Mouse (Mus musculus): ENCODE results near the gene Lrrc4b. TPM values are rescaled to one million over a fixed set of nuclear protein-coding genes. Genes with fewer than 3 reads are reported as not detected.

The Lrrc4b gene
- total RNA-seq, 2 experiments from 2014 or later, result 27.9 to 32.7 TPM

DNA sequence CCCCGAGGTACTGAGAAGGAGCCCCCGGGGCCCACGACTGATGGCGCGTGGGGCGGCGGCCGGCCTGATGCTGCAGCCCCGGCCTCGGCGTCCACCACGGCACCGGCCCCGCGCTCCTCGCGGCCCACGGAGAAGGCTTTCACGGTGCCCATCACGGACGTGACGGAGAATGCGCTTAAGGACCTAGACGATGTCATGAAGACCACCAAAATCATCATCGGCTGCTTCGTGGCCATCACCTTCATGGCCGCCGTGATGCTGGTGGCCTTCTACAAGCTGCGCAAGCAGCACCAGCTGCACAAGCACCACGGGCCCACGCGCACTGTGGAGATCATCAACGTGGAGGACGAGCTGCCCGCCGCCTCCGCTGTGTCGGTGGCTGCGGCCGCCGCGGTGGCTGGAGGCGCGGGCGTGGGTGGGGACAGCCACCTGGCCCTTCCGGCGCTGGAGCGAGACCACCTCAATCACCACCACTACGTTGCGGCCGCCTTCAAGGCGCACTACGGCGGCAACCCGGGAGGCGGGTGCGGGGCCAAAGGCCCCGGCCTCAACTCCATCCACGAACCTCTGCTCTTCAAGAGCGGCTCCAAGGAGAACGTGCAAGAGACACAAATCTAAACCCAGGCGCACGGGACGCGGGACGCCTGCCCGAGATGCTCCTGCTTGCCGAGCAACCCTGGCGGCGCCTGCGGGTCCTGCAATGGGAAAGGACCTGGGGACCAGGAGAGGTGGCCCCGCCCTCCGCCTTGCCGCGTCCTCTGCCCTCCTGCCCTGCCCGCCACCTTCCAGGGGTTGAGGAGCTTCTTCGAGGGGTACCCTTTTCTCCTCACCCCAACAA lies 33.6 kb downstream of the Lrrc4b start:
- intact Hi-C loops (cut with DNase I), result no loop called here
- DNase-seq (ENCODE audit: low spot score), result no peak

DNA sequence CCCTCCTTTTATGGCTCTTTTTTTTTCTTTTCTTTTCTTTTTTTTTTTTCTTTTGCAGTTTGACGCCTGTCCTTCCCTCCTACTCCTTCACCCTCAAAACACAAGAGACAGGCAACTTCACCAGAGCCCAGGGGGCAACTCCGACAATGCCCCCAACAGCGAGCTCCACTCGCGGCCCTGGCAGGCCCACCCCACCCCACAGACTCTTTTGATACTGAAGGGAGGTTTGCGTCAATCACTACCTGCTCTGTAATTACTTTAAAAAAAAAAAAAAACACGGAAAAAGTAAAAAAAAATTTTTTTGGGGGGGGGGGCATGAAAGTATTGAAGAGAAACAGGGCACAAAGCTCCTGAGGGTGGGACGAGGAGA lies 34.2 kb downstream of the Lrrc4b start:
- no peak for DNase-seq (ENCODE audit: low spot score)
- intact Hi-C loops (cut with DNase I), result no loop called here

DNA sequence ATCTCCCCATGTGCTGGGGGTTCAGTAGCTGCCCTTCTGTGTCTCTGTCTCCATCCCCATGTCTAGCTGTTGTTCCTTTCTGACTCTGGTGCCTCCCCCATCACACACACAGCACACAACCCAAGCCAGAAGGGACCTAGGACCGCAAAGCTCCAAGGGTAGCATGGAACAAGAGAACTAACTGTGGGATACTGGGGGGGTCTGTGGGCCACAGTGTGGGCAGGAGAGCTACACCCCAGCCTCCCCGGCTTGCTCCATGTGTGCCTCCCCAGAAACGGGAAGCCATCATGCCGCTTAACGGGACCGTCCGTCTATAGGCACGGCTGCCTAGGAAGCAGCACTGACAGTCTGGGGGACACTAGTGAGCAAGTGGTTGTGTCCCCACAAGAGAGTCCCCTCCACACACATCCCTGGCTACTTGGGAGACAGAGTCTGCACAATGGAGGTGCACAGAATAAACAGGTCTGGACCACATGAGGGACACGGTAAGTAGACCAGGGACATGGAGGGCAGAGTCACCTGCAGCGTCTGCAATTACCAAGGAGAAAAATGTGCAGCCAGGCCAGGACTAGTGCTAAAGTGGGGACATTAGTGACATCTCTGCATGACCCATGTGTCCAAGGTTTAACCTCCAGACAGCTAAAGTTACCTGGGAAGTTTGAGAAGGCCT lies 34.9 kb downstream of the Lrrc4b start:
- intact Hi-C loops (cut with DNase I), result no loop called here
- no peak for DNase-seq (ENCODE audit: low spot score)

DNA sequence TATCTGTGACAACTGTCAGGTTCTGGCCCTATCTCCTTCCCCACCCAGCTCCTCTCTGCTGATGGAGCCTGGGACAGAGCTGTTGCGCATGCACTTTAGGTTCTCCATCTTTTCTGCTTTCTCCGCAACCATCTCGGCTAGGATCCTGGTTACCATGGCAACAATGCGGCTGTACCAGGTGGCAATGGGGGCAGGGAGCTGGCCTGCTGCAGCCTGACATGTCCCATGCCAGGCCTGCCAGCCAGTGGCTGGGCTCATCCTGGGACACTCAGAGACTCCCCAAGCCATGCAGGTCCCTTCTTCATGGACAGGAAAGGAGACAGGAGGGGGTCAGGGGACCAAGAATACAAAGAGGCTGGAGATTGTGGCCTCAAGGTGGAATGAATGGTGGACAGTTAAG lies 35.7 kb downstream of the Lrrc4b start:
- intact Hi-C loops (cut with DNase I), result no loop called here
- DNase-seq (ENCODE audit: low spot score), result no peak

DNA sequence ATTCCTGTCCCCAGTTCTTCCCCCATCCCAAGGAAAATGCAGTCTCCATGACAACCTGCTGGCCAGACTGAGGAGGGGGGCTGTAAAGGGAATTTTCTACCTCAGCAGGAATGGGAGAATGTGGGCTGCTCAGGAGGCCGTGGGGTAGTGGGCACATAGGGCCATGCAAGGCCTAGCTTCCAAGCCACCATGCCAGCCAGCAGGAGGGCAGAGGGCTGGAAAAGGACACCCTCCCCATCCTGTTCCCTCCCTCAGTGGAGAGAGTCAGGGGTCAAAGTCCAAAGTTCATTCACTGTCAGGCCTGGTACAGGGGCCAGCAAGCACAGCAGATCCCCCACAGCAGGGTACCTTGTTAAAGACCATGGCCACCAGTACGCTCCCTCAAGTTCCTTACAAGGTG lies 36.3 kb downstream of the Lrrc4b start, which contains the start of gene Aspdh:
TSS of gene Aspdh (plus strand) at position 281 of the 400 bp plus-strand sequence.
- DNase-seq (ENCODE audit: low spot score), result no peak
- intact Hi-C loops (cut with DNase I), result no loop called here

DNA sequence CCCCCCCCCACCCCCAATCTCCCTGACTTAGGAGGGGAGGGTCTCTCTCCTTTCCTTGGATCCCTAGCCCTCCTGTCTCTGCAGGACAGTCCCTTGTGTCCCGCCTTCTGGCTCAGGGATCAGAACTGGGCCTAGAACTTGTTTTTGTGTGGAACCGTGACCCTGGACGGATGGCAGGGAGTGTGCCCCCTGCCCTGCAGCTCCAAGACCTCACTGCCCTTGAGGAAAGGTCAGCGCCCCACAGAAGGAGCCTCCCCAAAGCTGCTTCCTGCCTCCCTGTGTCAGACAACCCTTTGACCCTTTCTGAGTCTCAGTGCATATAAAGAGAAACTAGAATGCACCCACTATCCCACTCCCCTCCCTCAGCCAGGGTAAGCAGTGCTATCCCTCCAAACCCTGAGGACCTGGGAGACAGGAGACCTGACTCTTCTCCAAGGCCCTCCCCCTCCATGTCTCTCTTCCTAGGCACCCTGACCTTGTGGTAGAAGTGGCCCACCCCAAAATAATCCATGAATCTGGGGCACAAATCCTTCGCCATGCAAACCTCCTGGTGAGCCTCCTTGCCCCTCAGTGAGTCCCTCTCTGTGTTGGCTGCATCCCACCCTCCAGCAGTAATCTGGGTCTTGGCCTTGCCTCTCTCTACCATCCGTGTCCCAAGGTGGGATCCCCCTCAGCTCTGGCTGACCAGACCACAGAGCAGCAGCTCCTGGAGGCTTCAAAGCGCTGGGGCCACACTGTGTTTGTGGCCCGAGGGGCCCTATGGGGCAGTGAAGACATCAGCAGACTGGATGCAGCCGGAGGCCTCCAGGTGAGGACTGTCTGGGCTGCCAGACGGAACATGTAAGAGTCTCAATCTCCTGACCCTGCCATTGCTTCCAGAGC lies 37.4 kb downstream of the Lrrc4b start:
- DNase-seq (ENCODE audit: low spot score), result no peak
- intact Hi-C loops (cut with DNase I), result no loop called here

DNA sequence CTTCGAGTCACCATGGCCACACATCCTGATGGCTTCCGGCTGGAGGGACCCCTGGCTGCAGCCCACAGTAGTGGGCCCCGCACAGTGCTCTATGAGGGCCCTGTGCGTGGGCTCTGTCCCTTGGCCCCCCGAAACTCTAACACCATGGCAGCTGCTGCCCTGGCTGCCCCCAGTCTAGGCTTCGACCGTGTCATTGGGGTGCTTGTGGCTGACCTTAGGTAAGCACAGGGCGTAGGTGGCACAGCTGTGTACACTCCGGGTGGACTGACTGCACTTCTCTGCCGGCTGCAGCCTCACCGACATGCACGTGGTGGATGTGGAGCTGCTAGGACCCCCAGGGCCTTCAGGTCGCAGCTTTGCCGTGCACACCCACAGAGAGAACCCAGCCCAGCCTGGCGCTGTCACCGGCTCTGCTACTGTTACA lies 38.1 kb downstream of the Lrrc4b start:
- intact Hi-C loops (cut with DNase I), result no loop called here
- DNase-seq (ENCODE audit: low spot score), result no peak

DNA sequence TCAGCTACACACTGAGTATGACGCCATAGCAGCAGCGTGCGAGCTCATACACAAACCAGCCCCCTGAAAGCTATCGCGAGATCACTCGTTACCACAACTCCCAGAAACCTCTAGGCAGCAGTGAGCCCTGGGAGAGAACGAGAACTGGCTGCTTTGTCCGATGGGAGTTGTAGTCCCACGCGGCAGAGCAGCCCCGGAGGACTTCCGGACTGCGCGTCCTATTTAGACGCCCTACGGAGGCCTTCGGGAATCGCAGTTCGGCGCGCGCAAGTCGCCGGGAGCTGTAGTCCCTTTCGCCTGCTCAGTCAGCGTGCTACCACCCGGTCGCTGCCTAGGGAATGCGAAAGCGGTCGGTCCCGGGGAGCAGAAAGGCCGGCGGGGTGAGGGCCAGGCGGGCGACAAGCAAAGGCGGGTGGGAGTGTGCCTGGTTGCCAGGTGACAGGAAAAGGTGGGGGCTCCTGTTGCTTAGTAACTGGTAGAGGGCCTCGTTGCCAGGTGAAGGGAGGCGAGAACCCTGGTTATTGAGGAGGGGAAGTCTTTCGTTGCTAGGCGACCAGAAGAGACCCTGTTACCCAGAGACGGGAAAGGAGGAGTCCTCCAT lies 39.1 kb downstream of the Lrrc4b start, which contains the start of gene Josd2:
TSS of gene Josd2 (plus strand) at position 170 of the 601 bp plus-strand sequence.
- intact Hi-C loops (cut with DNase I), result loop anchor here (2.0 kb wide), 1 partner anchor 27 kb away; no protein-coding TSS in a partner anchor
- DNase-seq (ENCODE audit: low spot score), result peak; percentile 94

DNA sequence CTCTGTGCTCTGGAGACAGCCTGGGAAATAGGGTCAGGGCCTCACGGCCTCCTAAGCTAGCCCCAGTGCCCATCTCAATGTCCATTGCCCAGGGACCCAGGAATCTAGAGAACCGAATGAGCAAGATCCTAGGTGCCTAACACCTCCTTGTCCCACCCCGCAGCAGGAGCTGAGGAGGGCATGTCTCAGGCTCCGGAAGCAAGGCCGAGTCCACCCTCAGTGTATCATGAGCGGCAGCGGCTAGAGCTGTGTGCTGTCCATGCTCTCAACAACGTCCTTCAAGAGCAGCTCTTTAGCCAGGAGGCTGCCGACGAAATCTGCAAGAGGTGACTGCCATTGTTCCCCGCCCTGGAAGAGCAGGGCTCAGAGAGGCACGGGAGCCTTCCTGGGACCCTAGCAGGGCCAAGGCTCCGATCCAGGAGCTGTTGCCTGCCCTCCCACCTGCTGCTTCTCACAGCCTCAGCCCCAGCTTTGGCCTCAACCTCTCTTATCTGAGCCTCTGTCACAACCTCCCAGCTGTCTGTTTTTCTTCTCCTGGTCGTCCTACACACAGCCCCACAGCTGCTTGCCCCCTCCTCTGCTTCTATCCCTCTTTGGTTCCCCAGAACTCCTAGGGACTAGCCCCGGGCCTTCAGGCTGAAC lies 39.9 kb downstream of the Lrrc4b start:
- intact Hi-C loops (cut with DNase I), result loop anchor here (2.0 kb wide), 1 partner anchor 26 kb away; no protein-coding TSS in a partner anchor
- DNase-seq (ENCODE audit: low spot score), result no peak

DNA sequence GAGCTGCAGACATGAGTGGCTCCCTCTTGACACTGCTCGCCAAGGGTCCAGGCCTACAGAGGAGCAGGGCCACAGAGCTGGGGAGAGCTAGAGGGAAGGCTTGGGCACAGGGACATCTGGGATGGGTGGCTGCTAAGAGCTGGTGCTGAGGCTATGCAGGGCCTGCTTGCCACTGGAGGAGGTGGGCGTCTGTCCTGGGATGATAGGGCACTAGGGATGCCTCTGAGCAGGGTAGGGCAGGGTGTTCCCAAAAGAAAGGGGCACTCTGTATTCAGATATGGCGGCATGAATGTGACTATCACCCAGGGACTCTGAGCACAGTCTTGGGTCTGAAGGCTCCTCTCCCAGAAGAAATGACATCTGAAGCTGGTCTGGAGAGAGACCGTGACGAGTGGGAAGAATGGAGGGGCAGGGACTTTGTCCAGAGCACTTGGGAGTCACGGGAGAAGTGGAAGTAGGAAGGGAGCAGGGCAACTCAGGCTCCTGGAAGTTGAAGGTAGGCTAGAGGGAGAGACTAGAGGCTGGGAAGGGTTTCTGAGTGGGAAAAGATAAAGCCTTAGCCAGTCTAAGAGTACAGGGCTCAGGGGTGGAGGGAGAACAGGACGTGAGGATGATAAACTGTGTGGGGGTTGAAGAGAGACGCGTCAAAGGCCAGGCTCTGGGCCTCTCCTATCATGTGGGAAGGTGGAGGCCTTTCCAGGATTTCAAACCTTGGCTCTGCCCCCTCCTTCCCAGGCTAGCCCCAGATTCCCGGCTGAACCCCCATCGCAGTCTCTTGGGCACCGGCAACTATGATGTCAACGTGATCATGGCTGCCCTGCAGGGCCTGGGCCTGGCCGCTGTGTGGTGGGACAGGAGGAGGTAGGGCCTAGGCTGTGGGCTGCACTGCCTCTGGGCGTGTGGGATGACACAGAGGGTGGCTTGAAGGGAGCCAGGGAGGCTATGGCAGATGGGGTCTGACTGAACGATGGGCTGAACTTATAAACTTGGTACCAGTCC lies 41.2 kb downstream of the Lrrc4b start:
- no peak for DNase-seq (ENCODE audit: low spot score)

DNA sequence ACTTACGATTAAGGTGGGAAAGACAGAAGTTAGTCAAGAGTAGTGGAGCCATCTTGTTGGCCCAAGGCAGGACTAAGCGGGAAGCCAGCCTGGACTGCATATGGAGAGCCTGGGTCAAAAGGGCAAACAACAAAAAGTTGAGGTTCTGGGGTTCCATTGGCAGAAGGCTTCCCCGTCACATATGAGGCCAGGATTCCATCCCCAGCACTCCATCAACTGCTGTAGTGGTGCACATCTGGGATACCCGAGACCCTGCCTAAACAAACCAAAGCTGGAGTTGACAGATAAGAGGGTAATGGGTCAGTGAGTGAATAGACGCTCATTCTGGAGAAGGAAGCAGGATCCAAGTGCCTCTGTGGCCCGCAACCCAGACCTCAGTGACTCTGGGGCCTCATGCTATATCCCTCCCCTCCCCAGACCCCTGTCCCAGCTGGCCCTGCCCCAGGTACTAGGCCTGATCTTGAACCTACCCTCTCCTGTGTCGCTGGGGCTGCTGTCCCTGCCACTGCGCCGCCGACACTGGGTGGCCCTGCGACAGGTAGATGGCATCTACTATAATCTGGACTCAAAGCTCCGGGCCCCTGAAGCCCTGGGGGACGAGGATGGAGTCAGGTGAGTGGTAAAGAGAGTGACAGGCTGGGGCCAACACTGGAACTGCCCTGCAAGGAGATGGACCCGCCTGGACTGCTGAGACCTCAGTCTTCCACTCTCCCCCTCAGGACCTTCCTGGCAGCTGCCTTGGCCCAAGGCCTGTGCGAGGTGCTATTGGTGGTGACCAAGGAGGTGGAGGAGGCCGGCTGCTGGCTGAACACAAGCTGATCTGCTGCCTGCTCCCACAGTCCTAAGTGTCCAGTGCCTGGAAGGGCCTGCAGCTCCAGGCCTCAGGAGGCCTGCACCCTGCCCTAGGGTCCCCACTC lies 42.1 kb downstream of the Lrrc4b start:
- intact Hi-C loops (cut with DNase I), result no loop called here
- DNase-seq (ENCODE audit: low spot score), result no peak

More for the DNA sequence above, 41.2 kb downstream of the Lrrc4b start:
- intact Hi-C loops (cut with DNase I), result loop anchor here (2.0 kb wide), 1 partner anchor 25 kb away; no protein-coding TSS in a partner anchor

DNA sequence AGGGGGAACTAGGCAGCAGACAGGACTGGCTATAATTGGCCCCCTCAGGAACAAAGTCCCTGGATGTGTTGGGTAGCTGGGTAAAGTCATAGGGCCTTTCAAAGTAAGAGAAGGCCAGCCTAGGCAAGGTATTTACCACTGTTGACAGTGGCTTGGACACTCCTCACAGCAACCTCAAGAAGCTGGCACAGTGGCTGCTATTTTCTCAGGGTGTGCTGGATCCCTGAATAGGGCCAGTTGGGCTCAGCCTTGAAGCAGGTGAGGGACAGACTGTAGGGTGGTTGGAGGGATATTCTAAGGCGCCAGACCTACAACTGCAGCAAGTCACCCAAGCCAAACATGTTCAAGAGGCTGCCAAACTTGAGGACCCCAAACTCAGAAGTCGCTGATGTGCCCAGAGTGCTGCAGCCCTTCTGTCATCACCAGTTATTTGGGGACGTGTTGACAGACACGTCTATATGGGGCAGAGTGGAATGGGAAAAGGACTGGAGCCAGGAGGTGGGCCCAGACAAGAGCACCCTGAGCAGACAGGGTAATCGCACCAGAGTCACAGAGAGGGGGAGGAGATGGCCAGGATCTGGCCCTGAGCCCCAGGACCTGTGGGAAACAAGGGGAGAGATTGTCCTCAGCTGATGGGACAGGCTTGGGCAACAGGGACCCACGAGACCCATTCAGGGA lies 43.2 kb downstream of the Lrrc4b start:
- intact Hi-C loops (cut with DNase I), result no loop called here

DNA sequence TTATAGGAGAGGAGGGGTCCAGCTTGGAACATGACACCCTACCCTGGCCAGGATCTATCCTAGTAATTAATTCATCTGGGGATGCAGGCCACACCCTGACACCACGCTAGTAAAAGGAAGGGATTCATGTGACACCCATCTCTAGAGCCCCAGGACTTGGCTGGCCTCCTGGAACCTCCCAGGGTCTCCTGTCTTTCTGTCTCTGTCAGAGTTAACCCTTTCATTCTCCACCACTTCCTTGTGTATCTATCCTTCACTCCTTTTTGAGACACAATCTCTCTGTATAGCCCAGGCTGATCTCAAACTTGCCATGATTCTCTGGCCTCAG lies 43.7 kb downstream of the Lrrc4b start:
- intact Hi-C loops (cut with DNase I), result no loop called here

More for the DNA sequence above, 43.2 kb downstream of the Lrrc4b start:
- peak; percentile 50 for DNase-seq (ENCODE audit: low spot score)

DNA sequence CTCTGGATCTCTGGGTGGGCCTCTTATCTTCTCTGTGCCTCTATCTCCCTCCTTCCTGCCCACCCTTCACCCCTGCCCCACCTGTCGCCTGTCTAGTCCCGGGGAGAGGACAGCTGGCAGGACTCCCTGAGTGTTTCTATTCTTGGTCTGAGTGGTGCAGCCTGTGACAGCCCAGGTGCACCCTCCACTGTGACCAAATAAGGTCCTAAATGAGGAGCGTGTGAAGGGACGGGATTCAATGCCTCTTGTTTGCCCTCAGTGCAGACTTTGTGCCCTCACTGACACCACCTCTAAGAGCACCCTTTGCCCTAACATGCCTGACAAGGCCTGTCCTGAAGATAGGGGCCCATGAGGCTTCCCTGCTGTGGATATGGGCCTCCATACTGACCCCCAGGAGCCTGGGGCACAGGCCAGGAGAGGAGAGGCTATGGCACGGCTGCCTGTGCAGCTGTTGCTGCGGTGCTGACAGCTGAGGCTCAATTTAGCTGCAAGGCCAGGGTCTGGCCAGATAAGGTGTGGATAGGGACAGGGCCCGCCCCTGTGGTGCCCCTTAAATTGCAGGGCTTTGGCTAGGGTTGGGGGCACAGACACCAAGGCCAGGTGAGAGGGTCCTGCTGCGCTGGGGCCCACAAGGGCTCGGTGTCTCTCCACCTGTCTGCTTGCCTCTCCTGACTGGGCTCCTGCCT lies 44.3 kb downstream of the Lrrc4b start:
- intact Hi-C loops (cut with DNase I), result no loop called here
- peak; percentile 54 for DNase-seq (ENCODE audit: low spot score)

More for the DNA sequence above, 43.7 kb downstream of the Lrrc4b start:
- DNase-seq (ENCODE audit: low spot score), result no peak

DNA sequence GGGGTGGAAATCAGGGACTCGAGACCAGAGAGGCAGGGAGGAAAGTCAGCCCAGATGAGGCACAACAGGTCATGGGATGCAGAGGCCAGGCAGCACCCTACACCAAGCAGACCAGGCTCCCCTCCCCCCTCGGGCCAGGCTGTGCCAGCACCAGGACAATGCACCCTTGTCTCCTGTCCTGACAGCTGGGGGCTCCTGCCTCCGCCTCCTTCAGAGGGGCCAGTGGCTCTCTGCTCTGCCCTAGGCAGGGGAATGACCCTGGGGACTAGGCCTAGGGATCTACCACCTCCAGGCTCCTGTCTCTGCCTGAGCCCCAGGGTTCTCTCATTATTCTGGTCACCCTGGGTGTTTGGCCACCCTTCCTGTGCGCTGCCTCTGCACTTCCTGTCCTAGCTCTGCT lies 45.6 kb downstream of the Lrrc4b start:
- intact Hi-C loops (cut with DNase I), result no loop called here
- peak; percentile 58 for DNase-seq (ENCODE audit: low spot score)

DNA sequence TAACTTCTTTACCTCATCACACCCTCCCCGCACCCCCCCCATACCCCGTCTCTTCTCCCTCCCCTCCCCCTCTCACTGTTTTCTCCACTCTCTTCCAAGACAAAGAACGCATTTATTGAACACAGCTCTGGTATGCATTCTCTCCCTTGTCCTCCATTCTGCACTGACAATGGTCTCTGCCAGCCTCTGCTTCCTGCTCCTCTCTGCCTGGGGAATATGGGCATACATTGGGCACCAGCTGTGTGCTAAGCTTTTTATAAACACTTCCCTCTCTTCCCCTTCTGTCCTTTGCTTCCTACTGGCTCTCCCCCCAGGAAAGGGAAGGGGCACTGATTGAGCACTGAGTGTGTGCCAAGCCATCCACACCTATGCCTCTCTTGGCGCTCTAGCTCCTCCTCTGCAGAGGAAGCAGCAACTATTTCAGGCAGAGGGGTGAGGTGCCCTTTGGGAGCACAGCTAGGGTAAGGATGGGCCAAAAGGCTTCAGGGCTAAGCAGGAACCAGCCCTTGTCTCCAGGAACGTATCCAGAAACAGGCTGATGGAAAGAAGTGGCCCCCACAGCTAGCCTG lies 46.3 kb downstream of the Lrrc4b start:
- intact Hi-C loops (cut with DNase I), result no loop called here
- no peak for DNase-seq (ENCODE audit: low spot score)

All from heart, postnatal 25 days (tissue).